Mouse (Mus musculus) heart, embryonic 13.5 days (tissue): ENCODE data around the gene Sh3bp5l. TPM values are rescaled to one million over a fixed set of nuclear protein-coding genes. Genes with fewer than 3 reads are reported as not detected.

ENCODE experiments used
- ATAC-seq: fragments of 200-750 bp; cut with Nextera tagmentation; 2 replicates; pipeline ENCODE4 v1.8.0; 2017; ENCODE audit warnings: moderate TSS enrichment; ENCODE audit not compliant: insufficient number of reproducible peaks, low FRiP score, low TSS enrichment; ENCODE audit errors: extremely low read depth
- H3K27ac ChIP-seq: fragments of 300-500 bp; sonication (generic); replicated peaks from 2 replicates; pipeline ENCODE4 v1.5.1; 2015; ENCODE audit warnings: moderate library complexity, mild to moderate bottlenecking, inconsistent platforms
- H3K27me3 ChIP-seq: fragments of 300-500 bp; sonication (generic); replicated peaks from 2 replicates; pipeline ENCODE4 v1.6.1; 2015; ENCODE audit warnings: mild to moderate bottlenecking, inconsistent platforms
- H3K36me3 ChIP-seq: fragments of 300-500 bp; sonication (generic); 2 replicates; pipeline ENCODE4 v1.6.1; 2015; ENCODE audit warnings: mild to moderate bottlenecking, inconsistent platforms
- H3K4me1 ChIP-seq: fragments of 300-500 bp; sonication (generic); 2 replicates; pipeline ENCODE4 v1.6.1; 2015; ENCODE audit warnings: inconsistent platforms
- H3K4me2 ChIP-seq: fragments of 300-500 bp; sonication (generic); 2 replicates; pipeline ENCODE4 v1.6.1; 2015; ENCODE audit warnings: inconsistent platforms, mild to moderate bottlenecking, moderate library complexity
- H3K4me3 ChIP-seq: fragments of 300-500 bp; sonication (generic); 2 replicates; pipeline ENCODE4 v1.5.1; 2015; ENCODE audit warnings: moderate library complexity, mild to moderate bottlenecking, inconsistent platforms
- H3K9ac ChIP-seq: fragments of 300-500 bp; sonication (generic); 2 replicates; pipeline ENCODE4 v1.6.1; 2015; ENCODE audit warnings: inconsistent platforms, mild to moderate bottlenecking, moderate library complexity
- H3K9me3 ChIP-seq: fragments of 300-500 bp; sonication (generic); 2 replicates; pipeline ENCODE4 v1.6.1; 2016; ENCODE audit warnings: inconsistent platforms
- WGBS: fragments of 180-500 bp; shearing (Covaris S2); methylation state at CpG from one replicate; pipeline ENCODE4 v1.1.7; 2015; ENCODE audit warnings: mixed read lengths; 5-methylcytosine and 5-hydroxymethylcytosine counted together
- polyA plus RNA-seq: library from polyadenylated mRNA; unstranded; fragments of >200 nt; fragmentation: Nextera tagmentation; extraction: Ambion mirVana; gene quantifications from 2 replicates; pipeline ENCODE4 v1.2.1, GENCODE M21; 2015

The Sh3bp5l gene
- polyA plus RNA-seq, 1 experiment from 2014 or later: 24.0 TPM

DNA sequence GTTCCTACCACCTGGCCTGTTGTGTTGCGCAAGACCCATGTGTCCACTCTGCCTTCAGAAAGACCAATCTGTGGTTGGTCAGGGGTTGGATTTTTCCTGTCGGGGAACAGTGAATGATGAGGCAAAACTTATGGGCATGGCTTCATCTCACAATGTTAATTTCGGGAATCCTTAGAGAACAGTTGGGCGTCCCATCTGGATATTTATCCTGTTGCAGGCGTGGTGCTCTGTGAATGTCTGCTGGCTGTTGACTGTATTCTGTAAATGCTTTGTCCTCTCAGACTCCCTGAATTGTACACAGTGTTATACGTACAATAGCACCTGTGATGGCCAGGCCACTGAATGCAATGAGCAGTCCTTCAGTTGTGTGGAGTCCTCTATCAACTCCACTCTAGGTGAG lies 51.9 kb downstream of the Sh3bp5l start:
- 0 out of 2 replicates have a peak, but pooled peaks cover 5% of the 10 kb centered on the region for H3K27me3 ChIP-seq

More for the DNA sequence above, 51.9 kb downstream of the Sh3bp5l start:
- no peak for ATAC-seq
- no peak overlapping the region for H3K9ac ChIP-seq
- no peaks in the 10 kb centered on the region for H3K4me1 ChIP-seq
- H3K36me3 ChIP-seq: no peaks in the 10 kb centered on the region
- WGBS: 87% methylated on average over 6 of the region's 6 CpGs
- no peak overlapping the region for H3K27ac ChIP-seq
- H3K9me3 ChIP-seq: no peaks in the 10 kb centered on the region
- no peak overlapping the region for H3K4me3 ChIP-seq
- no peak overlapping the region for H3K4me2 ChIP-seq

Other genes with a start within 250 kb of the Sh3bp5l start
- not detected in 2 replicates for gene Gm12248, start 237.6 kb upstream of the Sh3bp5l start, polyA plus RNA-seq
- gene Cnot8, start 226.6 kb upstream of the Sh3bp5l start, polyA plus RNA-seq: 64.9 and 71.1 TPM in 2 replicates
- gene Gemin5, start 162.2 kb upstream of the Sh3bp5l start, polyA plus RNA-seq: 13.5 and 13.9 TPM in 2 replicates
- gene Mrpl22, start 159.1 kb upstream of the Sh3bp5l start, polyA plus RNA-seq: 103 and 114 TPM in 2 replicates
- 4.4 and 5.0 TPM in 2 replicates for gene Igtp, start 131.2 kb upstream of the Sh3bp5l start, polyA plus RNA-seq
- gene Irgm2, start 131.1 kb upstream of the Sh3bp5l start, polyA plus RNA-seq: 2.9 and 3.6 TPM in 2 replicates
- not detected in 2 replicates for gene 4930438A08Rik, start 55.9 kb upstream of the Sh3bp5l start, polyA plus RNA-seq
- gene Zfp692, start 23.7 kb upstream of the Sh3bp5l start, polyA plus RNA-seq: 12.4 and 15.5 TPM in 2 replicates
- 27.7 and 28.6 TPM in 2 replicates for gene Zfp672, start 385 bp upstream of the Sh3bp5l start, polyA plus RNA-seq
- gene Lypd8, start 48.3 kb downstream of the Sh3bp5l start, polyA plus RNA-seq: not detected in 2 replicates
- not detected in 2 replicates for gene 1810065E05Rik, start 90.4 kb downstream of the Sh3bp5l start, polyA plus RNA-seq
- not detected in 2 replicates for gene Gm12253, start 101.8 kb downstream of the Sh3bp5l start, polyA plus RNA-seq
- gene Lypd9, start 122.2 kb downstream of the Sh3bp5l start, polyA plus RNA-seq: not detected in 2 replicates
- gene Olfr30, start 131.5 kb downstream of the Sh3bp5l start, polyA plus RNA-seq: not detected in 2 replicates
- gene Olfr332, start 161.8 kb downstream of the Sh3bp5l start, polyA plus RNA-seq: not detected in 2 replicates
- not detected in 2 replicates for gene Olfr331, start 171.8 kb downstream of the Sh3bp5l start, polyA plus RNA-seq
- not detected in 2 replicates for gene Olfr330, start 204.1 kb downstream of the Sh3bp5l start, polyA plus RNA-seq
- not detected in 2 replicates for gene Olfr329-ps, start 215.7 kb downstream of the Sh3bp5l start, polyA plus RNA-seq
- gene Olfr328, start 224.9 kb downstream of the Sh3bp5l start, polyA plus RNA-seq: 0.05 and 0.07 TPM in 2 replicates
- gene Olfr224, start 239.8 kb downstream of the Sh3bp5l start, polyA plus RNA-seq: not detected in 2 replicates
- gene Olfr325, start 247.0 kb downstream of the Sh3bp5l start, polyA plus RNA-seq: not detected in 2 replicates